Mouse (Mus musculus) midbrain, embryonic 11.5 days (tissue): ENCODE data around the gene Sik1. TPM values are rescaled to one million over a fixed set of nuclear protein-coding genes. Genes with fewer than 3 reads are reported as not detected.

ENCODE experiments used
- ATAC-seq: fragments of 200-750 bp; cut with Nextera tagmentation; 2 replicates; pipeline ENCODE4 v1.8.0; 2017; ENCODE audit warnings: moderate TSS enrichment, moderate library complexity; ENCODE audit not compliant: low FRiP score
- DNase-seq: peaks from one replicate; pipeline ENCODE4 v3.0.0; 2015; ENCODE audit warnings: low spot score; ENCODE audit errors: missing footprints
- H3K27ac ChIP-seq: fragments of 300-500 bp; sonication (generic); 2 replicates; pipeline ENCODE4 v1.5.1; 2014; ENCODE audit warnings: low read depth, low read length
- H3K27me3 ChIP-seq: fragments of 300-500 bp; sonication (generic); 2 replicates; pipeline ENCODE4 v1.6.1; 2014; ENCODE audit warnings: mild to moderate bottlenecking, low read length, moderate library complexity, mixed read lengths; ENCODE audit not compliant: control insufficient read depth, insufficient read depth
- H3K36me3 ChIP-seq: fragments of 300-500 bp; sonication (generic); 2 replicates; pipeline ENCODE4 v1.6.1; 2014; ENCODE audit warnings: mild to moderate bottlenecking, low read length, moderate library complexity, mixed read lengths; ENCODE audit not compliant: control insufficient read depth, insufficient read depth
- H3K4me1 ChIP-seq: fragments of 300-500 bp; sonication (generic); 2 replicates; pipeline ENCODE4 v1.6.1; 2014; ENCODE audit warnings: low read length; ENCODE audit not compliant: control insufficient read depth, insufficient read depth
- H3K4me2 ChIP-seq: fragments of 300-500 bp; sonication (generic); 2 replicates; pipeline ENCODE4 v1.6.1; 2014; ENCODE audit warnings: mild to moderate bottlenecking, moderate library complexity
- H3K4me3 ChIP-seq: fragments of 300-500 bp; sonication (generic); 2 replicates; pipeline ENCODE4 v1.5.1; 2014; ENCODE audit warnings: low read depth, low read length
- H3K9ac ChIP-seq: fragments of 300-500 bp; sonication (generic); 2 replicates; pipeline ENCODE4 v1.6.1; 2014; ENCODE audit warnings: low read length
- H3K9me3 ChIP-seq: fragments of 300-500 bp; sonication (generic); 2 replicates; pipeline ENCODE4 v1.6.1; 2016; ENCODE audit warnings: low read length; ENCODE audit not compliant: control insufficient read depth
- WGBS: fragments of 180-500 bp; shearing (Covaris S2); extraction: QIAGEN DNeasy Blood & Tissue Kit; methylation state at CpG from one replicate; pipeline ENCODE4 v1.1.7; 2014; 5-methylcytosine and 5-hydroxymethylcytosine counted together
- polyA plus RNA-seq: library from polyadenylated mRNA; unstranded; fragments of >200 nt; fragmentation: Nextera tagmentation; extraction: Ambion mirVana; gene quantifications from 2 replicates; pipeline ENCODE4 v1.2.1, GENCODE M21; 2014

Sik1 gene
- polyA plus RNA-seq, 1 experiment from 2014 or later, result 14.0 TPM

- H3K9me3 ChIP-seq, result no peaks in the 10 kb centered on the region
- WGBS, result 91% methylated on average over 14 of the region's 14 CpGs
- DNase-seq (no peak), ATAC-seq (no peak)
- H3K4me3 ChIP-seq, result no peak overlapping the region
- H3K4me2 ChIP-seq, result no peak overlapping the region
- no peaks in the 10 kb centered on the region for H3K27me3 ChIP-seq
- H3K27ac ChIP-seq, result no peak overlapping the region
- no peak overlapping the region for H3K9ac ChIP-seq
- no peaks in the 10 kb centered on the region for H3K36me3 ChIP-seq
- H3K4me1 ChIP-seq, result no peaks in the 10 kb centered on the region
Measured at GRCm38 (mm10) chr17:31831866-31832576, 23.6 kb downstream of the Sik1 start.

- no peak overlapping the region for H3K4me3 ChIP-seq
- WGBS, result 82% methylated on average over 6 of the region's 6 CpGs
- H3K9me3 ChIP-seq, result no peaks in the 10 kb centered on the region
- ATAC-seq, result no peak
- no peak for DNase-seq
- no peaks in the 10 kb centered on the region for H3K27me3 ChIP-seq
- H3K36me3 ChIP-seq, result no peaks in the 10 kb centered on the region
- no peaks in the 10 kb centered on the region for H3K4me1 ChIP-seq
- H3K9ac ChIP-seq, result no peak overlapping the region
- no peak overlapping the region for H3K4me2 ChIP-seq
- no peak overlapping the region for H3K27ac ChIP-seq
Measured at GRCm38 (mm10) chr17:31831097-31831865, 24.3 kb downstream of the Sik1 start.

- H3K9me3 ChIP-seq, result no peaks in the 10 kb centered on the region
- no peak overlapping the region for H3K9ac ChIP-seq
- H3K4me3 ChIP-seq, result no peak overlapping the region
- ATAC-seq (no peak), DNase-seq (no peak)
- no peaks in the 10 kb centered on the region for H3K36me3 ChIP-seq
- no peaks in the 10 kb centered on the region for H3K4me1 ChIP-seq
- no peak overlapping the region for H3K4me2 ChIP-seq
- no peak overlapping the region for H3K27ac ChIP-seq
- no peaks in the 10 kb centered on the region for H3K27me3 ChIP-seq
- 87% methylated on average over 8 of the region's 8 CpGs for WGBS
Measured at GRCm38 (mm10) chr17:31830506-31831075, 25.0 kb downstream of the Sik1 start.

- H3K27me3 ChIP-seq, result no peaks in the 10 kb centered on the region
- WGBS, result 91% methylated on average over 5 of the region's 5 CpGs
- no peaks in the 10 kb centered on the region for H3K9me3 ChIP-seq
- DNase-seq, result no peak
- no peaks in the 10 kb centered on the region for H3K4me1 ChIP-seq
- no peaks in the 10 kb centered on the region for H3K36me3 ChIP-seq
- no peak overlapping the region for H3K9ac ChIP-seq
- H3K4me3 ChIP-seq, result no peak overlapping the region
- no peak for ATAC-seq
- no peak overlapping the region for H3K4me2 ChIP-seq
- H3K27ac ChIP-seq, result no peak overlapping the region
Measured at GRCm38 (mm10) chr17:31828916-31829315, 26.7 kb downstream of the Sik1 start.

- 70% methylated on average over 5 of the region's 5 CpGs for WGBS
- DNase-seq (no peak), ATAC-seq (no peak)
Measured at GRCm38 (mm10) chr17:31828118-31828517, 27.5 kb downstream of the Sik1 start.

GRCm38 (mm10) chr17:31827206-31827605 is 28.4 kb downstream of the Sik1 start:
- H3K9me3 ChIP-seq, result no peaks in the 10 kb centered on the region
- H3K27ac ChIP-seq, result no peak overlapping the region
- H3K9ac ChIP-seq, result no peak overlapping the region
- no peaks in the 10 kb centered on the region for H3K4me1 ChIP-seq
- no peaks in the 10 kb centered on the region for H3K36me3 ChIP-seq
- 70% methylated on average over 5 of the region's 5 CpGs for WGBS
- H3K4me3 ChIP-seq, result no peak overlapping the region
- no peaks in the 10 kb centered on the region for H3K27me3 ChIP-seq
- DNase-seq, result no peak
- H3K4me2 ChIP-seq, result no peak overlapping the region
- ATAC-seq, result no peak

More at GRCm38 (mm10) chr17:31828118-31828517, 27.5 kb downstream of the Sik1 start:
- Histone ChIP-seq H3K4me1 (no peaks in the 10 kb centered on the region), H3K4me2 (no peak overlapping the region), H3K27ac (no peak overlapping the region), H3K27me3 (no peaks in the 10 kb centered on the region), H3K9ac (no peak overlapping the region), H3K4me3 (no peak overlapping the region), H3K9me3 (no peaks in the 10 kb centered on the region), H3K36me3 (no peaks in the 10 kb centered on the region)

GRCm38 (mm10) chr17:31826669-31827068 is 28.9 kb downstream of the Sik1 start:
- WGBS, result 83% methylated on average over 6 of the region's 6 CpGs

GRCm38 (mm10) chr17:31825678-31826077 is 29.9 kb downstream of the Sik1 start:
- DNase-seq (no peak), ATAC-seq (no peak)
- WGBS, result 94% methylated on average over 9 of the region's 9 CpGs
- Histone ChIP-seq H3K27ac (no peak overlapping the region), H3K9ac (no peak overlapping the region), H3K9me3 (no peaks in the 10 kb centered on the region), H3K27me3 (no peaks in the 10 kb centered on the region), H3K36me3 (no peaks in the 10 kb centered on the region), H3K4me1 (no peaks in the 10 kb centered on the region; the same call in 1 of the 2 replicates), H3K4me2 (no peak overlapping the region), H3K4me3 (no peak overlapping the region)

More at GRCm38 (mm10) chr17:31826669-31827068, 28.9 kb downstream of the Sik1 start:
- Histone ChIP-seq H3K27me3 (no peaks in the 10 kb centered on the region), H3K27ac (no peak overlapping the region), H3K4me3 (no peak overlapping the region), H3K4me2 (no peak overlapping the region), H3K9me3 (no peaks in the 10 kb centered on the region), H3K4me1 (no peaks in the 10 kb centered on the region), H3K36me3 (no peaks in the 10 kb centered on the region), H3K9ac (no peak overlapping the region)
- no peak for DNase-seq
- ATAC-seq, result no peak

- H3K27ac ChIP-seq, result no peak overlapping the region
- no peak overlapping the region for H3K9ac ChIP-seq
- no peaks in the 10 kb centered on the region for H3K9me3 ChIP-seq
- ATAC-seq (no peak), DNase-seq (no peak)
- no peak overlapping the region for H3K4me2 ChIP-seq
- H3K27me3 ChIP-seq, result no peaks in the 10 kb centered on the region
- no peaks in the 10 kb centered on the region for H3K36me3 ChIP-seq
- H3K4me3 ChIP-seq, result no peak overlapping the region
- peaks cover 2% of the 10 kb centered on the region for H3K4me1 ChIP-seq
- 92% methylated on average over 7 of the region's 7 CpGs for WGBS
Measured at GRCm38 (mm10) chr17:31824812-31825211, 30.8 kb downstream of the Sik1 start.
